Mouse (Mus musculus) hindbrain, embryonic 16.5 days (tissue): ENCODE results near the gene Cryga. TPM values are rescaled to one million over a fixed set of nuclear protein-coding genes. Genes with fewer than 3 reads are reported as not detected.

Experiments used
- ATAC-seq: fragments of 200-750 bp; cut with Nextera tagmentation; 2 replicates; pipeline ENCODE4 v1.8.0; 2017; ENCODE audit warnings: moderate TSS enrichment, moderate library complexity
- H3K27ac ChIP-seq: fragments of 300-500 bp; sonication (generic); 2 replicates; pipeline ENCODE4 v1.5.1; 2014; ENCODE audit warnings: low read depth, mild to moderate bottlenecking, control low read depth, low read length, moderate library complexity
- H3K27me3 ChIP-seq: fragments of 300-500 bp; sonication (generic); replicated peaks from 2 replicates; pipeline ENCODE4 v1.6.1; 2014; ENCODE audit warnings: low read length; ENCODE audit not compliant: control insufficient read depth, insufficient read depth
- H3K36me3 ChIP-seq: fragments of 300-500 bp; sonication (generic); 2 replicates; pipeline ENCODE4 v1.6.1; 2014; ENCODE audit warnings: mild to moderate bottlenecking, low read length, moderate library complexity, mixed read lengths; ENCODE audit not compliant: control insufficient read depth, insufficient read depth
- H3K4me1 ChIP-seq: fragments of 300-500 bp; sonication (generic); 2 replicates; pipeline ENCODE4 v1.6.1; 2014; ENCODE audit warnings: low read depth, low read length; ENCODE audit not compliant: control insufficient read depth, insufficient read depth
- H3K4me2 ChIP-seq: fragments of 300-500 bp; sonication (generic); 2 replicates; pipeline ENCODE4 v1.6.1; 2014; ENCODE audit warnings: mild to moderate bottlenecking, low read length, control low read depth, moderate library complexity
- H3K4me3 ChIP-seq: fragments of 300-500 bp; sonication (generic); 2 replicates; pipeline ENCODE4 v1.5.1; 2014; ENCODE audit warnings: mild to moderate bottlenecking, low read length, control low read depth, moderate library complexity
- H3K9ac ChIP-seq: fragments of 300-500 bp; sonication (generic); 2 replicates; pipeline ENCODE4 v1.6.1; 2014; ENCODE audit warnings: low read depth, mild to moderate bottlenecking, control low read depth, low read length, moderate library complexity
- H3K9me3 ChIP-seq: fragments of 300-500 bp; sonication (generic); 2 replicates; pipeline ENCODE4 v1.6.1; 2014; ENCODE audit warnings: mild to moderate bottlenecking, low read length, moderate library complexity; ENCODE audit not compliant: control insufficient read depth
- WGBS: fragments of 180-500 bp; shearing (Covaris S2); extraction: QIAGEN DNeasy Blood & Tissue Kit; methylation state at CpG from one replicate; pipeline ENCODE4 v1.1.7; 2014; 5-methylcytosine and 5-hydroxymethylcytosine counted together
- polyA plus RNA-seq: library from polyadenylated mRNA; unstranded; fragments of >200 nt; fragmentation: Nextera tagmentation; extraction: Ambion mirVana; gene quantifications from 2 replicates; pipeline ENCODE4 v1.2.1, GENCODE M21; 2015

Gene Cryga
- 0.34 and 0.68 TPM in 2 replicates for polyA plus RNA-seq

DNA sequence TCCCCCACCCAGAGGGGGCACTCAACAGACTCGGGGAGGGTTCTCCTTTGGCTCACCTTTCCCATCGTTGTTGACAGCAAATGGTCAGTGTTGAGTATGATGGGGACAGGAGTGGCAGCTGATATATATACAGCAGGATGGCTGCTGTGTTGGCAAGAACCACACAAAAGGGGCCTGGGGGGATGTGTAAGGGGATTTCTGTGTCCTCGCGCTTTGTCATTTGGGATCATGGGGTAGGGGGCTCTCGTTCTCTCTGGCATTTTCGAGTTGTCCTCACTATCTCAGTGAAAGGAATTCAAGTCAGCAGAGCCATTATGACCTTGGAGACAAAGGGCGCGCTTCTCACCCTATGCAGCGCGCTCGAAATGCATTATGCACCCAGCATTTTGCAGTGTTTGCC is at the start of gene Cryga:
Cryga (minus strand) TSS at position 101 of the 400 bp plus-strand sequence.
- 86% methylated on average over 11 of the region's 11 CpGs for WGBS
- Histone ChIP-seq H3K4me1 (no peaks in the 10 kb centered on the region), H3K4me2 (no peak within 1 kb of the TSS), H3K36me3 (no peaks in the 10 kb centered on the region), H3K9ac (no peak within 1 kb of the TSS), H3K27me3 (no peaks in the 10 kb centered on the region), H3K27ac (no peak within 1 kb of the TSS), H3K4me3 (no peak within 1 kb of the TSS), H3K9me3 (no peaks in the 10 kb centered on the region)
- ATAC-seq, result no peak

DNA sequence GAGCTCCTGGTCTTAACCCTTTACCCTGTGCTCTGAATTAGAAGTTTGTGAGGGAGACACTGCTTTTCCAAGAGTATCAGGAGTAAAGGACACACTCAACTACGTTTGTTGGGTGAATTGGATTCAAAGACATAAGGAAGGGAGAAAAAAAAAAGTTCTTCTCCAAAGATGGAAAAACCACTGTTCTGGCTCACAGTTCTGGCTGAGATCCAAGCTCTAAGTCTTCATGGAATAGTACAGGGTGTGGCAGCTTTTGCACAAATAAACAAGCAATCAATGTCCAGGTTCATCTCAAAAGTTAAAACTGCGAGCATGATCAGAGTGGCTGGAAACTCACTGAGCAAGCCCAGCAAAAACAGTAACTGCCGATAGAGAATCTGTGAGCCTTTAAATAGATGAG is 44.8 kb upstream of the Cryga start:
- H3K4me3 ChIP-seq, result no peak overlapping the region
- H3K36me3 ChIP-seq, result no peaks in the 10 kb centered on the region
- no peaks in the 10 kb centered on the region for H3K4me1 ChIP-seq
- no peak for ATAC-seq
- no peak overlapping the region for H3K27ac ChIP-seq
- 84% methylated on average over 3 of the region's 3 CpGs for WGBS
- H3K4me2 ChIP-seq, result no peak overlapping the region
- no peak overlapping the region for H3K9ac ChIP-seq
- no peaks in the 10 kb centered on the region for H3K27me3 ChIP-seq
- H3K9me3 ChIP-seq, result no peaks in the 10 kb centered on the region

GRCm38 (mm10) chr1:65147326-65147725 is 44.2 kb upstream of the Cryga start:
- ATAC-seq, result no peak
- H3K27me3 ChIP-seq, result no peaks in the 10 kb centered on the region
- no peak overlapping the region for H3K27ac ChIP-seq
- H3K4me3 ChIP-seq, result no peak overlapping the region
- no peaks in the 10 kb centered on the region for H3K36me3 ChIP-seq
- whole genome bisulfite sequencing, result 93% methylated on average over 5 of the region's 5 CpGs
- no peak overlapping the region for H3K4me2 ChIP-seq
- peaks cover 2% of the 10 kb centered on the region; the same call in 1 of the 2 replicates for H3K9me3 ChIP-seq
- H3K4me1 ChIP-seq, result no peaks in the 10 kb centered on the region
- H3K9ac ChIP-seq, result no peak overlapping the region

- no peaks in the 10 kb centered on the region for H3K4me1 ChIP-seq
- 74% methylated on average over 2 of the region's 2 CpGs for WGBS
- H3K4me2 ChIP-seq, result no peak overlapping the region
Observed at GRCm38 (mm10) chr1:65146601-65147000, 43.4 kb upstream of the Cryga start.

DNA sequence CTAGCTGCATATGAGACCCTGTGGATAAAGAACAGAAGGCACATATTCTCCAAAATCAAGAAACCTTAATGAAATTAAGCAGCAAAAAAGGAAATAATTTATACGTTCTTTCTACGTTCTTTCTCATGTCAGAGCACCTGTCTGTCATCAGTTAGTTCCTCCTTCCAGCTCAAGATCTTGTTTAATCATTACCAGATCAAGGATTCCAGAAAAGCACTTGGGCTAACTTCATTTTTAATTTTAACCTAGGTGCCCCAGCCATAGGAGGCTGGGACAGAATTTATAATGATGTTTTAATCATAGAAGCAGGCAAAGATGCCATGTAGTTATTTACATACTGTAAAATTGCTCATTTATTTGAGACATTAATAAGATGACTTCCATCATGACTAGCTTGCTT is 41.6 kb upstream of the Cryga start:
- ATAC-seq, result no peak

More at GRCm38 (mm10) chr1:65146601-65147000, 43.4 kb upstream of the Cryga start:
- H3K9me3 ChIP-seq, result peaks cover 4% of the 10 kb centered on the region; the same call in 1 of the 2 replicates
- no peaks in the 10 kb centered on the region for H3K27me3 ChIP-seq
- no peak overlapping the region for H3K4me3 ChIP-seq
- H3K9ac ChIP-seq, result no peak overlapping the region
- no peaks in the 10 kb centered on the region for H3K36me3 ChIP-seq
- no peak overlapping the region for H3K27ac ChIP-seq
- ATAC-seq, result no peak

DNA sequence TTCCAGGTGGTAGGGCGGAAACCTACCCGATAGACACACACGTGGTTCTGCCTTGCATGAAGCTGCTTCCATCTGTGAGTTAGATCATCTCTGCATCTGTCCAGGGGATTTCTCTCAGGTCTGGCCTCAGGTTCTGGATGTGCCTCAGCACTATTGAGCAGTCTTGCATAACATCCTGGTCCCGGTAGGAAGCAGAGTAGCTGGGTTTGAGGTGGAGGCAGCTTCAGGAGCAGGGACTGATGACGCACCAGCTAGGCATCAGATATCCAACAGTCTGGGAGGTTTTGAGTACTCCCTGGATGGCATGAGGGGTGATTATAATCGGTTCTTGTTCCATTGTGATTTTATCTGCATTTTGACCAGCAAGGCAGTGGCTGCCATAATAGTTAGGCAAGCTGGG is 34.4 kb upstream of the Cryga start:
- ATAC-seq, result no peak
- Histone ChIP-seq H3K4me3 (no peak overlapping the region), H3K9ac (no peak overlapping the region), H3K36me3 (no peaks in the 10 kb centered on the region), H3K4me2 (no peak overlapping the region), H3K27me3 (no peaks in the 10 kb centered on the region), H3K27ac (no peak overlapping the region), H3K4me1 (no peaks in the 10 kb centered on the region), H3K9me3 (peaks cover 4% of the 10 kb centered on the region; the same call in 1 of the 2 replicates)
- WGBS, result 83% methylated on average over 6 of the region's 6 CpGs

More for the DNA sequence above, 41.6 kb upstream of the Cryga start:
- no peaks in the 10 kb centered on the region for H3K36me3 ChIP-seq
- H3K9ac ChIP-seq, result no peak overlapping the region
- H3K4me2 ChIP-seq, result no peak overlapping the region
- no peaks in the 10 kb centered on the region for H3K27me3 ChIP-seq
- no peaks in the 10 kb centered on the region for H3K4me1 ChIP-seq
- peaks cover 4% of the 10 kb centered on the region; the same call in 1 of the 2 replicates for H3K9me3 ChIP-seq
- no peak overlapping the region for H3K4me3 ChIP-seq
- no peak overlapping the region for H3K27ac ChIP-seq
- 87% methylated on average over 2 of the region's 2 CpGs for WGBS

DNA sequence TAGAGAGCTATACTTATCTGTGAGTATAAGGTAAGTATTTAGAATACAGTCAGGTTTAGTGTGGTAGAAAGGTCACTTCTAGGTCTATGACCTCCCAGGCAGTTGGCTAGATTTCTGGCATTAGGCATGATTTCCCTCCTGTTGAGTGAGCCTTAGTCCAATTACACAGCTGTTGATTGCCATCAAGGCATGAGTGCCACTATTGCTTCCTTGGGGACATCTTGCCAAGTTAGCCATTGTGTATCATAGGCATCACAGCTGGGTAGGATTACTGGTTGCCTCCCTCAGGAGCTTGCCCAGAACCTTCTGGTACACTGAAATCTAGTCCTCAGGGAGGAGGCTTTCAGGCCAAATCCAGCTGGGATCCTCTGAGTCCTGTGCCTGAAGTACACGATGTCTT is 29.7 kb upstream of the Cryga start:
- no peak overlapping the region for H3K4me2 ChIP-seq

GRCm38 (mm10) chr1:65131671-65132070 is 28.5 kb upstream of the Cryga start:
- no peak overlapping the region for H3K4me3 ChIP-seq
- WGBS, result 91% methylated on average over 1 of the region's 1 CpGs
- H3K9ac ChIP-seq, result no peak overlapping the region
- ATAC-seq, result no peak
- H3K9me3 ChIP-seq, result no peaks in the 10 kb centered on the region
- no peaks in the 10 kb centered on the region for H3K27me3 ChIP-seq
- no peaks in the 10 kb centered on the region for H3K4me1 ChIP-seq
- H3K27ac ChIP-seq, result no peak overlapping the region
- H3K36me3 ChIP-seq, result no peaks in the 10 kb centered on the region
- no peak overlapping the region for H3K4me2 ChIP-seq

More for the DNA sequence above, 29.7 kb upstream of the Cryga start:
- Histone ChIP-seq H3K9me3 (no peaks in the 10 kb centered on the region), H3K4me3 (no peak overlapping the region), H3K4me1 (no peaks in the 10 kb centered on the region), H3K9ac (no peak overlapping the region), H3K36me3 (no peaks in the 10 kb centered on the region), H3K27ac (no peak overlapping the region), H3K27me3 (no peaks in the 10 kb centered on the region)
- WGBS, result 80% methylated on average over 1 of the region's 1 CpGs
- no peak for ATAC-seq

DNA sequence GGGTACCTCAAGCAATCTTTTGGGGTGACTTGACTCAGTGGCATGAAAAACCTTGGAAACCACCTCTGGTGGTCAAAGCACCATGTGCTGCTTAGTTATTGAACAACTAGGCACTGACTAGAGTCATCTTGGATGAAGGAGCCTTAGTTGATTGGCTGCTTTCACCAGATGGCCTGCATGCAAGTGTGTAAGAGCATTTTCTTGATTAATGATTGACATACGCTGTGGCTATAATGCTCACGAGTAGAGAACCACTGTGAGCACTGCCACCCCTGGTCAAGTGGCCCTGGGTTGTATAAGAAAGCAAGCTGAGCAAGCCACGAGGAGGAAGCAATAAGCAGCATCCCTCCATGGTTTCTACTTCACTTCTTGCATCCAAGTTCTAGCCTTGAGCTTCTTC is 27.1 kb upstream of the Cryga start:
- no peaks in the 10 kb centered on the region for H3K9me3 ChIP-seq
- H3K27ac ChIP-seq, result no peak overlapping the region
- no peaks in the 10 kb centered on the region for H3K27me3 ChIP-seq
- 78% methylated on average over 3 of the region's 3 CpGs for WGBS
- H3K36me3 ChIP-seq, result no peaks in the 10 kb centered on the region
- no peak overlapping the region for H3K4me2 ChIP-seq
- ATAC-seq, result no peak
- H3K4me3 ChIP-seq, result no peak overlapping the region
- H3K9ac ChIP-seq, result no peak overlapping the region
- no peaks in the 10 kb centered on the region for H3K4me1 ChIP-seq
